Comparison of ENCODE assay signal across 16 mouse cellular contexts in genomic region chr13:37510511-37510910, GRCm38 (mm10).
DNase-seq lines count a peak whose midpoint lies in the region; ATAC-seq and TF ChIP-seq lines count a peak whose summit lies in the region.
"Had no signal": no experiment of that assay in that cellular context is flagged by ENCODE, and none has a peak within 500 bp of the region (broad histone marks: within the 10 kb centered on the region; RNA-seq: fewer than 3 reads in every experiment).

No protein-coding gene starts in this region.

- H3K36me3 ChIP-seq in lung, embryonic 14.5 days (ENCODE audit: insufficient read depth) = no peaks in the 10 kb centered on the region
- H3K36me3 ChIP-seq in heart, postnatal 0 days (replicated peaks; ENCODE audit: control insufficient read depth, insufficient read depth, low read length) = no peaks in the 10 kb centered on the region

- H3K4me3 ChIP-seq in lung, embryonic 14.5 days (ENCODE audit: low read depth, low read length) = no peak overlapping the region
- no peak overlapping the region for H3K4me3 ChIP-seq in brown adipose tissue, adult 24 weeks (ENCODE audit: insufficient read depth, low read depth, low read length)
- H3K4me3 ChIP-seq in heart, postnatal 0 days (ENCODE audit: low read depth, low read length) = no peak overlapping the region
- H3K4me3 ChIP-seq: erythroblast, embryonic 14.5 days had no signal

- ATAC-seq in lung, embryonic 14.5 days (ENCODE audit: insufficient read depth) = no peak
- no peak for ATAC-seq in heart, postnatal 0 days (ENCODE audit: insufficient read depth, low read depth)

- intact Hi-C loops in heart, postnatal 10 days (cut with DNase I) = no loop called here

- no peaks in the 10 kb centered on the region for H3K27me3 ChIP-seq in lung, embryonic 14.5 days (ENCODE audit: insufficient read depth, low read length)
- H3K27me3 ChIP-seq in heart, postnatal 0 days (ENCODE audit: control insufficient read depth, insufficient read depth, low read length) = no peaks in the 10 kb centered on the region

- H3K4me1 ChIP-seq in lung, embryonic 14.5 days (ENCODE audit: insufficient read depth) = peaks cover 69% of the 10 kb centered on the region
- H3K4me1 ChIP-seq in brown adipose tissue, adult 24 weeks (ENCODE audit: control insufficient read depth, insufficient read depth, insufficient read length, low read length) = peaks cover 55% of the 10 kb centered on the region
- peaks cover 32% of the 10 kb centered on the region for H3K4me1 ChIP-seq in heart, postnatal 0 days (ENCODE audit: control insufficient read depth, insufficient read depth)

- TF ChIP-seq EP300 in heart, postnatal 0 days (IDR thresholded peaks at IDR 0.05; ENCODE audit: low read depth) = no peak

- peak; percentile 13 to 39 for DNase-seq in heart, adult 9 months (ENCODE audit: low spot score in 2 of 2)
- DNase-seq in heart, postnatal 10 days = no peak
- DNase-seq in lung, embryonic 14.5 days = no peak
- no peak for DNase-seq in lung, postnatal 36 days
- no peak for DNase-seq in heart, postnatal 0 days (ENCODE audit: low spot score)
- no peak for DNase-seq in spleen, adult 18-20 months
- DNase-seq in frontal cortex, postnatal 10 days (ENCODE audit: low spot score in 2 of 2) = no peak
- DNase-seq: adrenal gland, adult 8-10 months; B cell, adult 2 months; cerebellum, adult 8-10 months; gastrocnemius, postnatal 36 days; lung, adult 2 months; midbrain, embryonic 14.5 days; thymus, adult 18-20 months had no signal

- TF ChIP-seq CTCF in lung, embryonic 14.5 days (IDR thresholded peaks at IDR 0.05; ENCODE audit: low read depth) = no peak
- TF ChIP-seq CTCF in heart, postnatal 0 days (IDR thresholded peaks at IDR 0.05; ENCODE audit: low read depth) = no peak

- no peak overlapping the region for H3K4me2 ChIP-seq in lung, embryonic 14.5 days
- no peak overlapping the region for H3K4me2 ChIP-seq in heart, postnatal 0 days (ENCODE audit: low read depth, low read length)

- H3K27ac ChIP-seq in lung, embryonic 14.5 days (ENCODE audit: low read depth) = peak overlapping the region; percentile 89
- H3K27ac ChIP-seq in brown adipose tissue, adult 24 weeks (replicated peaks; ENCODE audit: low read depth, low read length) = peak overlapping the region; percentile 90
- H3K27ac ChIP-seq in heart, postnatal 0 days (ENCODE audit: low read depth) = peak overlapping the region; percentile 71

- WGBS in lung, embryonic 14.5 days = 70% methylated on average over 6 of the region's 6 CpGs
- WGBS in heart, postnatal 0 days = 74% methylated on average over 6 of the region's 6 CpGs

- H3K9me3 ChIP-seq in lung, embryonic 14.5 days (ENCODE audit: low read depth, low read length) = no peaks in the 10 kb centered on the region
- H3K9me3 ChIP-seq in heart, postnatal 0 days (replicated peaks; ENCODE audit: control insufficient read depth, low read length) = no peaks in the 10 kb centered on the region

- H3K9ac ChIP-seq in lung, embryonic 14.5 days = no peak overlapping the region
- H3K9ac ChIP-seq in heart, postnatal 0 days (replicated peaks; ENCODE audit: low read depth, low read length) = no peak overlapping the region

Comparison
In these comparisons a context has a peak if more than half of its experiments do, and no peak if none do; other contexts are left out.
1. DNase-seq: peak in heart, adult 9 months (2 of 2); none in heart, postnatal 10 days (0 of 2), lung, embryonic 14.5 days (single experiment), lung, postnatal 36 days (single experiment), heart, postnatal 0 days (single experiment), spleen, adult 18-20 months (0 of 2) and frontal cortex, postnatal 10 days (0 of 2).
2. Peak in every context shown above with its lines, with median percentiles within 50 percentile points of each other: H3K27ac ChIP-seq.